Mouse (Mus musculus) urinary bladder, postnatal 10 days (tissue): ENCODE measurements around the gene Axdnd1.
"Not testable (repeated sequence)": the region's sequence is repeated elsewhere in the genome, so short reads cannot be mapped to it uniquely, and the experiment has no call there.

Experiments
- DNase-seq: peaks from one replicate; pipeline ENCODE4 v3.0.0; 2022; ENCODE audit warnings: low spot score

Gene Axdnd1

GRCm38 (mm10) chr1:156340847-156341246 lies 80.1 kb downstream of the Axdnd1 start:
- no peak for DNase-seq

- DNase-seq: no peak
Observed at GRCm38 (mm10) chr1:156323126-156323525, 97.8 kb downstream of the Axdnd1 start.

GRCm38 (mm10) chr1:156310630-156311029 lies 110.3 kb downstream of the Axdnd1 start, which contains the start of gene Nphs2:
Gene Nphs2, plus strand, starts transcription at chr1:156310727.
- DNase-seq: no peak

GRCm38 (mm10) chr1:156308595-156308994 lies 112.4 kb downstream of the Axdnd1 start:
- no peak for DNase-seq

- no peak for DNase-seq
Observed at GRCm38 (mm10) chr1:156302911-156303749, 117.8 kb downstream of the Axdnd1 start, which contains the start of gene Tdrd5. Gene Tdrd5, minus strand, starts transcription at chr1:156303664.

- no peak for DNase-seq
Observed at GRCm38 (mm10) chr1:156290016-156290415, 130.9 kb downstream of the Axdnd1 start.

GRCm38 (mm10) chr1:156289222-156289587 lies 131.8 kb downstream of the Axdnd1 start:
- not testable (repeated sequence) for DNase-seq

GRCm38 (mm10) chr1:156288556-156289221 lies 132.3 kb downstream of the Axdnd1 start:
- DNase-seq: no peak

GRCm38 (mm10) chr1:156285541-156285896 lies 135.4 kb downstream of the Axdnd1 start:
- no peak for DNase-seq

- no peak for DNase-seq
Observed at GRCm38 (mm10) chr1:156284851-156285540, 136.0 kb downstream of the Axdnd1 start.

- DNase-seq: no peak
Observed at GRCm38 (mm10) chr1:156284207-156284606, 136.8 kb downstream of the Axdnd1 start.

GRCm38 (mm10) chr1:156280131-156280530 lies 140.8 kb downstream of the Axdnd1 start:
- DNase-seq: no peak

GRCm38 (mm10) chr1:156273647-156274046 lies 147.3 kb downstream of the Axdnd1 start:
- DNase-seq: no peak
